Mouse (Mus musculus): ENCODE measurements around the gene M6pr.

M6pr gene

DNA sequence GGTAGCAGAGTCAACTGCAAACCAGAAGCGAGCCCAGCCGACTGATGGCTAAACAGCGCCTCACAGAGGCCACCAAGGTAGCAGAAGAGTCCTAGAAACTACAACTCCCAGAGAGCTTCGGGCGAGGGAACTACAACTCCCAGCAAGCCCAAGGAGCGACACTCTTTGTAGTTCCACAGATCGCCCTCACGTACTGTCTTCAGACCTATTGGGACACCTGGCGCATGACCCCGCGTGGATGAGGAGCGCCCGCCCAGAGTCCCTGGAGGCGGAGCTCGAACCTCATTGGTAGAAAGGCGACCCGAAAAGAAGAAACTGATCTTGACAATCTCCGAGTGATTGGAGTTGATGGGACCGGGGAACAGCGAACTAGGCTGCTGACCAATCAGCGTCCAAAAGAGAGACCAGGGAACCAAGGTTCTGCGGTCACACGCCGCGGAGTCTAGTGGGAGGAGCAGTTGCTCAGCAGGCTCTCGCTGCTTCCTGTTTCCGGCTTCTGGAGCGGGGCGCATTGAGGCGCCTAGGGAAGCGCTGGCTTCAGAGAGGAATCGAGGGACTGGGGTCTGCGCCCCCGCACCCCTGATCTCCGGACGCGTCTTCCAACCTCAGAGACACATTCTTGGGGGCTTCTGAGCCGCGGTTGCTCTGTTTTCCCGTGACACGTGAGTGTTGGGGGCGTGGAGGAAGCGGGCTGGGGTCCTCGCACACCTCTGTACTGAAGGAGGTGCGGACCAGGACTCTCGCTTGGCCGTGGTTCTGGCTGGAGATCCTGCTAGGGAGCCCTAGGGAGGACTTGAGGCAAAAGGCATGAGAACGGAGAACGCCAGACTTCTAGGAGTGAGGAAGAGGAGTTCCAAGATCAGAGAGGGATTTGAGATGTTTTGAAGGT is at the start of gene M6pr:
Gene M6pr (plus strand): TSS at position 216 of the 889 bp plus-strand sequence.
- DNase-seq (ENCODE audit: low read depth, low spot score) = peak; percentile 97

DNA sequence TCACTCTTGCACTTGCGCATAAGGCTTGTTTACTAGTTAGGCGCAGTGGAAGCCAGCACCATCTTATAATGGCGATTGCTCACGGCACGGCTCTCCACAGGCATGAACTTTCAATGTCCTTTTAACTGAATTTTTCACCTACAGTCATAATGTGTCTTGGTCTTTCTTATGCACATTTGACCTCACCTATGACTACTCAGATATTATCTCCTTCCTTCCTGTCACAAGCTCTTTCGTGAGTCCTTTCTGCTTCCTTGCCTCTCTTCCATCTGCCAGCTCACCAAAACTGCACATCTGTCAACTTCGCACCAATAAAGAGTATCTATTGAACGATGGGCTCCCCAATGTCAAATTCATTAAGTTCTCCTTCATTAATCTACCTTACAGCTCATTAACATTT is 46.0 kb upstream of the M6pr start:
- DNase-seq (ENCODE audit: low read depth, low spot score) = no peak

DNA sequence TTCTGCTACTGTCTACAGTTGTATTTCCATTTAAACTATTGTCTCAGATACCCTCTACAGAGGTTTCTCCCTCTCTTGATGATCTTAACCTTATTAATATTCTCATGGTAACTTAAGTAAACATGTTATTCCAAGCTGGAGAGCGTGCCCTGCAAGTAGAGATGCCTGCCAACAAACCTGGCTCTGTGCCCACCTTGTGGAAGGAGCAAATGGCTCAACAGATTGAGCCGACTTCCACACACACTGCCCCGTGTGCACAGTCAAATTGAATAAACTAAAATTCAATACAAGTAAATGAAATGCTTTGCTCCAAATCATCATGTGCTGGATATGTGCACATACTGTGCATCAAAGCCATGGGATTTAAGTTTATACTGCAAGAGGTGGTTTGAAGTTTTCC is 40.0 kb upstream of the M6pr start:
- no peak for DNase-seq (ENCODE audit: low read depth, low spot score)

DNA sequence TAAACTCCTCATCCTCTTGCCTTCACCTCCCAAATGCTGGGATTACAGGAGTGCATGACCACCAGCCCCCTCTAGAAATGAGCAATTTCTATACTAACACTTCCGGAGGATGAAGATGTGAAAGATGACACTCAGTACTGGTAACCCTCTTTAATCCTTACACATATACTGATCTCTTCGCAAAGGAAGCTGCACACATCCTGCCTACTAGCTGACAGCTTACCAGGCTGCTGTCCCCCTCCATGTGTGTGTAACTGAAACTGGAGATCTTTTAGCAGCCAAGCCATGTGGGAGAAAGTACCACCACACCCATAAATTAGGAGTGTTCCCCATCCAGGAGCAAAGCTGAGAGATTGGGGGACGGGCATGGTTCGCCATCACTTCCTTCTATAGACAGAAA is 39.4 kb upstream of the M6pr start:
- no peak for DNase-seq (ENCODE audit: low read depth, low spot score)

DNA sequence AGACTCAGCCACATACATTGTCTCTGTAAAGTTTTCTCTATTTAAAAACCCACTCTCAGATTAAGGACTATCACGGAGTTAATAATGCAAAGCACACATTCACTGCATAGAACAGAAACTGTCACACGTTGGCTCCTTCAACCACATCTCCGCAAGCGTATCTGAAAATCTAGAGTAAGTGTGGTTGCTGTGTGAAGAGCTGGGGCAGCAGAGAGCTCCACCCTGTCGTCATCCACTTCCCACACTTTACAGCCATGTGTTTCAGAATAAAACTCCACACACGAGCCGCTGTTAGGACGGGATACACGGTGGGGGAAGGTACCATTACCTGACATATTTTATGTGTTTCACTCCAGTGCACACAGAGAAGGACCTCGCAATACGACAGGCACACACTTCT is 38.4 kb upstream of the M6pr start:
- no peak for DNase-seq (ENCODE audit: low read depth, low spot score)

DNA sequence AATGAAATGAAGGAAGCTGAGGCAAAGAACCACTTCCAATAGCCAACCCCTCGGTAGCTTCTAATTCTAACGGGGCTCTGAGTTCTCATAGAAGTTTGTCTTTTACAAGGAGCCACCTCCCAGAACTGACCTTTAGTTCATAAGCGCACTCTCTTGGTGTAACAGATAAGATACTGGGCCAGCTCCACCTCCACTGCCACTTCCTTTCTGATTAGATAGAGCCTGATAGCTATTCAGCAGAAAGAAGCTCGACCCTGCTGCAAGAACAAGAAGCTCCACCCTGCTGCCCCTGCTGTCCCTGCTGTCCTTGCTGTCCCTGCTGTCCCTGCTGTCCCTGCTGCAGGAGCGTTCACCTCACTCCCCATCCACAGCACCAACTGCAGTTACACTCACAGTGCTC is 34.0 kb upstream of the M6pr start:
- DNase-seq (ENCODE audit: low read depth, low spot score) = no peak

DNA sequence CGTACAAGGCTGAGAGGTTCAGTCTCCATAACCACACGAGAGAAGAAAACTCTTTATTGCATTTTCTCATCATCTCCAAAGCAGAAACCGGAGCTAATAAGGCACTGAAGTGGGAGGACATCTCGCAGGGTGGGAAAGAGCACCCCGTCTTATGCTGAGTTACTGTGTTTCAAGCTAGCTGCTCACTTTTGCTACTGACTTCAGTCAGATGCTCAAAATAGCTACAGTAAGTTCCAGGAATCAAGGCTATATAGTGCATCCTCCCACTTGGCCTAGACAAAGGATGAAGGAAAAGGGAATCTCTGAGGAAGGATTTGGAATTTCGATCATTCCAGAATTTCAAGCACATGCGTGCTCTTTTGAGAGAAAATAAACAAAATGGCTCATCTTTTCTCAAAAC is 32.0 kb upstream of the M6pr start:
- no peak for DNase-seq (ENCODE audit: low read depth, low spot score)

DNA sequence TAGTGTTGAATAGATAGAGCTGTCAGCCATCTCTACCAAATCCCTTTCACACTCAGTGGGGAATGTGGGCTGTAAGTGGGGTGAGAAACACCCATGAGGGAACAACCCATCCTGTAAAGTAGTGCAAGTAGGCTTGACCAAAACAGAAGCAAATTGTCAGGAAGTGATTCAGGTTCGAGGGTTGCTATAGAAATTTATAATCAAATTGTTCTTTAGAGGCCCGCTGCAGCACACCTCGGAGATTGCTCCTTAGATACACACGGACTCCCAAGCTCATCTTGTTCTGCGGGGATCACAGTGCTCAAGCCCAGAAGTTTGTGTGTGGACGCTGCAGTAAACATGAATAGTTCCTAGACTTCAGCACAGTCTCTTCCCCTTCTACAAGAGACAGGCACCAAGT is 25.7 kb upstream of the M6pr start, which contains the start of gene Klrg1:
Gene Klrg1 (minus strand): TSS at position 101 of the 400 bp plus-strand sequence.
- no peak for DNase-seq (ENCODE audit: low read depth, low spot score)

DNA sequence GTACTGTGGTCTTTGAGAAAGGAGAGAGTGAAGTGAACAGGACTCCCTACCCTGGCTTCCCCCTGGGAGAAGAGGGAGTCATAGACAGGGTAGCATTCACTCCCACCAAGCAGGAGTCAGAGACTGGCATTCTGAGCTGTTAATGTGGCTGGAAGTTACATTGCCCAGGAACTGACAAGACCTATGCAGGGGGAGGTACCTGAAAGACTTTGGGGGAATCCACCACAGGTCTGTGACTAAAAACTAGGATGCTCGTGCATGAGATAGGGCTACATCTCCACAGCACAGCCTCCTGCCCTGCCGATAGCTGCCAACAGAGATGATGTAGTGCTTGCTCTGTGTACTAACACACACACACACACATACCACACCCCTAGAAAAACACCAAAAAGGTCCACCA is 25.1 kb upstream of the M6pr start:
- no peak for DNase-seq (ENCODE audit: low read depth, low spot score)

DNA sequence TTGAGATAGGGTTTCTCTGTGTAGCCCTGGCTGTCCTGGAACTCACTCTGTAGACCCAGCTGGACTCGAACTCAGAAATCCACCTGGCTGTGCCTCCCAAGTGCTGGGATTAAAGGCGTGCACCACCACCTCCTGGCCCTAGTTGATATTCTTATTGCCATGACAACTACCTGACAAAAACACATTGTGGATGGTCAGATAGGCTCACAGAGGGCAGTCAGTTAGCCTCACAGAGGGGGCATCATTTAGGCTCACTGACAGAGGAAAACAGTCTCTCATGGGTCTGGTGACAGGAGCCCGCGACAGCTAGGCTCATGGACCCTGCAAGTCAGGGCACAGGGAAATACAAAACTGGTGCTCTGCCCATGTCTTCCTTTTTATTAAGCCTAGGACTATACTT is 24.2 kb upstream of the M6pr start:
- DNase-seq (ENCODE audit: low read depth, low spot score) = no peak

DNA sequence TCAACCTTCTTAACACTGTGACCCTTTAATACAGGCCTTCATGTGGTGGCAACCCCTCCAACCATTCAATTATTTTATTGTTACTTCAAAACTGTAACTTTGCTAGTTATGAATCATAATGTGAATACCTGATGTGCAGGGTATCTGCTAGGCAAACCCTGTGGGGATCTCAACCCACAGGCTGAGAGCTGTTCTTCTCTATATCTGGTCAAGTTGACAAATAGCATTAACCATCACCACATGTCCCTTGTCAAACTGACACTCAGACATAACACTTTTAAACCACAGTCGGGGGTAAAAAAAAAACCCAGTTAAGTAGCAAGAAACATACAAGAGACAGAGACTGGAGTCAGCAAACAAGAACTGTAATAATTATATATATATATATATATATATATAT is 23.7 kb upstream of the M6pr start:
- DNase-seq (ENCODE audit: low read depth, low spot score) = no peak

DNA sequence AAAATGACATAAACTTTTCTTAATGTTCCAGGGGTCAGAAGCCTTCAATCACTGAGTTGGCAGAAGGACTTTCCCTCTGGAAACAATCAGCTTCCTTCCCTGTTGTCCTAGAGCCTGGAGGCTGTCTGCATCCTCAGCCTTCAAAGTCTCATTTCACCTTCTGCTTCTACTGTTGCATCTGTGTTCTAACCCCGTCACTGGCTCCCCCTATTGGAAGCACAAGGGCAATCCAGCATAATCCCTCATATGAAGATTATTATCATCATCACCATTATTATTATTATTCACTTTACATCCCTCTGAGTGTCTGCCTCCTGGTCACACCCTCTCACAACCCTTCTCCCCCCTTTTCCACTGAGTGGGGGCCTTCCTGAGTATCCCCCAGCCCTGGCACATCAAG is 20.3 kb upstream of the M6pr start:
- DNase-seq (ENCODE audit: low read depth, low spot score) = no peak

DNA sequence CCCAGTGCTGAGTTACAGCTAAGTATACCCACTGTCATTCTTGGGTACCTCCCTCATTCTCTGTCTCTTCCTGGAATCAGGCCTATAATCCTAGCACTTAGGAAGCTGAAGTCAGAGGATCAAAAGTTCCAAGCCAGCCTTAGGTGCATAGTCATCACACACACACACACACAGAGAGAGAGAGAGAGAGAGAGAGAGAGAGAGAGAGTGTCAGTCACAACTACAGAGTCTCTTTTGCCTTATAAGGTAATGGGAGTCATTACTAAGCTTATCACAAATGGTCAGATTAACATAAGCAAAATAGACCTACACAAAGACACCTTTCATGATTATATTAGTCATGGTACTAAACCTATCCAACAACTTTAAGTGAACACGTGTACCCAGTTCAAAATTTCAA is 19.2 kb upstream of the M6pr start:
- DNase-seq (ENCODE audit: low read depth, low spot score) = no peak

DNA sequence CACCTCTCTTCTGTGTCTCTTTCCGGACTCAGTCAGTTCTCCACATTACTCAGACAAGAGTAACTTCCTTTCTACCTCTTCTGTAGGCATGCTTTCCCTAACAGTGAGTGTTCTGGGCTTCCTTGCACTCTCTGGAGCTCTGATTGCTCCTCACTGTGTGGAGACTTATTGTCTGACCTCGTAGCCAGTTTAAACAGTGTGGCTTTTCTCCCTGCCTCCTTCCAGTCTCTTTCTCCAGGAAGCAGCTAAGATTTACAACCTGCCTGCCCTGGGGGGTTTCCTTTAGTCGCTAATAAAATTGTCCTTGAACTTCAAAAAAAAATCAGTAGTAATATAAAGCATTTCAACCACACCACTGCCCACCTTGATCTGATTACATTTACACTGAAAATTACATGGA is 18.3 kb upstream of the M6pr start:
- DNase-seq (ENCODE audit: low read depth, low spot score) = peak; percentile 42

DNA sequence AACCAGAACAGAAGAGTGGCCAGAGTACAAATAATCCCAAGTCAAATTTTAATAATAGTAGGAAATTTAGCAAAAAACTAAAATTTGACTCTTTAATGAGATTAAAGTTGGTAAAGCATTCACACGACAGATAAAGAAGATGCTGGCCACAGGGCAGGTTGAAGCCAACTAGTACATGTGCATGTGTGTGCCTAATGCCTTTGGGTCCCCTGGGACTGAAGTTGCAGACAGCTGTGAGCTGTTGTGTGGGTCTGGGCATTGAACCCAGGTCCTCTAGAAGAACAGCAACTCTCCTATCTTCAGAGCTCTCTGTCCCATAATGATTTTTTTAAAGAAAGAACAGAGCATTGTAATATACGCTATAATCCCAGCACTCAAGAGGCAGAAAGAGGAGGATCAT is 17.3 kb upstream of the M6pr start:
- DNase-seq (ENCODE audit: low read depth, low spot score) = no peak

DNA sequence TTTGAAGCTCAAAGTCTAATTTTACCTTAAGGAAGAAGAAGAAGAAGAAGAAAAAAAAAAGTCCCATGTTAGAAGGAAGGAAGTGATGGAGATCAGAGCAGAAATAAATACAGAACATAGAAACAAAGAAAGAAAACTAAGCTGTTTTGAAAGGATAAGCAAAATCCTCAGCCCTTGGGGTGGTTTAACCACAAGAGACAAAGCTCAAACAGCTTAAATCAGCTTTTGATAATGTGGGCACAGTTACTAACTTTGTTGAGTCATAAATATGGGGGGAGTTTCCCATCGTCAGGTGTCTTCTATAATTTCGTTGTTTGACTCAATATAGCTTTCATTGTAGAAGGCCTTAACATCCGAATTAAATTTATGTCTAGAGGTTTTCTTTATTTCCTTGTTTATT is 16.8 kb upstream of the M6pr start:
- DNase-seq (ENCODE audit: low read depth, low spot score) = no peak

DNA sequence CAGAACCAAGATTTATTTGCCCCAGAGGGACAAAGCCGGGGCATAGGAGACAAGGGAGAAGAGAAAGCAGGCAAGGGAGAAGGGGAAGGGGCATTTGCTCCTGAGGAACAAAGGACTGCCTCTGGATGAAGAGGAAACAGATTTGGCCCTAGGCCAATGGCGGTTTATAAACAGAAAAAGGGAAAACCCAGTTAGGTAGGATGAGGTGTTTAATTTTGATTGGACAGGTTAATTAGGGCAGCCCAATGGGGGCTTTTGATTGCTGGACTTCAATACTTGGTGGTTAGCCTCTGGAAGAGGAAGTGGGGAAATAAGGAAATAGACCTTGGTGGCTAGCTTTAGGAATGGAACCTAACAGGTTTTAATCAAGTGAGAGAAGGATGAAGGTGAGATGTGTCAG is 16.3 kb upstream of the M6pr start:
- no peak for DNase-seq (ENCODE audit: low read depth, low spot score)

DNA sequence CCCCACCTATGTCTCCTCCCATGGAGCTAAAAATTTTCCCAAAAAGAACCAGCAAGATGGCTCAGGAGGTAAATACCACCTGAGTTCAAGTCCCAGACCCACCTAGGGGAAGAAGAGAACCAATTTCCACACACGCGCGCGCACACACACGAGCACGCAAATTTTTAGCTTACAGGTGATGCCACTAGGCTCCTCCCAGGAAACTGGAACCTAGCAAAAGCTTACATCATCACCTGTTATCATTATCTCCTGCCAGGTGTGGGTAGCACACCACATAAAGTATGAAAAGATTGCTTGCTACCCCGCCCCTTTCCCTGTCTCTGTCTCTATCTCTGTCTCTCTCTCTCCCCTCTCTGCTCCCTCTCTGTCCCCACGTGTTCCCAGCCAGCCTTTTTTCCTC is 15.4 kb upstream of the M6pr start:
- DNase-seq (ENCODE audit: low read depth, low spot score) = no peak

DNA sequence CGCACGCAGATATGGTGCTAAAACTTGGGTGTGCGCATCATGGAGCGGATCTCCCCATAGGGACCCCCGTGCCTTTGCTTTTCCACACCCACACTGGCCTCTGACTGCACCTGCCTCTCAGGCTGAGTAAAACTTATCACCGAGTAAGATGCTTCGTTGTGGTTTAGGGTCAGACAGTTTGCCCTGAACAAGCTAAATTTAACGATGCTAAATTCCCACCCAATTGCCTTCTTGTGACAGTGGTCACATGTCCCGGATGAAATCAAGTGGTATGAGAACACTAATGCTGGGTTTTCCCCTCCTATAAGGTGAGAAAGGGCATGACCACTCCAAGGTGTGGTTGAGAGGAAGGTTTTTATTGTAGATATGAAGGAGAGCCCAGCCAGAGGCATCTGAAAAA is 14.7 kb upstream of the M6pr start:
- DNase-seq (ENCODE audit: low read depth, low spot score) = no peak

DNA sequence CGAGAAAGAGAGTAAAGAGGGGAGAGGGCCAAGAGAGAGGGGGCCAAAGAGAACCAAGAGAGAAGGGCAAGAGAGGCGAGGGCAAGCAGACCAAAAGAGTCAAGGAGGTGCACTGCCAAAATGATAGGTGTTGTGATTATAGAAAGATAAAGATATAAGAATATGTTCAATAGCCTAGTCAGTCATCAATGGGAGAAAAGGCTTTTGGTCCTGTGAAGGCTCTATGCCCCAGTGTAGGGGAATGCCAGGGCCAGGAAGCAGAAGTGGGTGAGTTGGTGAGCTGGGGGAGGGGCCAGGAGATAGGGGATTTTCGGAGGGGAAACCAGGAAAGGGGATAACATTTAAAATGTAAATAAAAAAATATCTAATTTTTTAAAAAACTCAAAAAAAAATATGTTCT is 14.2 kb upstream of the M6pr start:
- DNase-seq (ENCODE audit: low read depth, low spot score) = no peak

DNA sequence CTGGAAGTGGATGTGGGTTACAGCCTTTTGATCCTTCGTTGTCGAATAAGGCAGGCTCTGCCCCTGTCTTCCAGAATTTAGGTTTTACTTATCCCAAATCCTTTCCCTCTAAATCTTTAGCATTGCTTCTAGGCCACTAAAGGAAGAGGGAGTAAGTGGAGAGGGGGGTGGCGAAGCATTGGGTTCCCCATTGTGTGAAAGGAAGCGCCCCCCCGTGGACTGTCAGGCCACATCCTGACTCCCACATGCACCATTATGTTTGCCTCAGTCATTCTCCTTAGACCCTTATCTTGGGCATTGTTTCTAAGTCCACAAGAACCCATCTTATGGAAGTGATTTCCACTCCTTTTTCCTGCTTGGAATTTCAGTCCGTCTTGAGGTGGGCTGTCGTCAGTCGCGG is 13.3 kb upstream of the M6pr start:
- DNase-seq (ENCODE audit: low read depth, low spot score) = no peak

DNA sequence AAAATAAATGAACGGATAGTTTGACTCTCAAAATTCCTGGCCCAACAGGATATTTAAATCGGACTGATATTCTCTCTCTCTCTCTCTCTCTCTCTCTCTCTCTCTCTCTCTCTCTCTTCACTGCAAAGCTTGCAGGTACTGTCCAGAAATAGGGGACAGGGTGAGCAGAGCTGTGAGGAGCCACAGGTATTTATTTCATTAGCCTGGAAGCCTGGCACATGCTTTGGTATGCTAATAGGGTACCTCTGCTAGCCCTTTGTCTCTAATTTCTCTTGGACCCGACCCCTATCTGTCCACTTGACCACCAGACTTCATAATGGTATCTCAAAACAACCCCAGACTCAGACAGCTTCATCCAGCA is 11.6 kb upstream of the M6pr start:
- no peak for DNase-seq (ENCODE audit: low read depth, low spot score)

DNA sequence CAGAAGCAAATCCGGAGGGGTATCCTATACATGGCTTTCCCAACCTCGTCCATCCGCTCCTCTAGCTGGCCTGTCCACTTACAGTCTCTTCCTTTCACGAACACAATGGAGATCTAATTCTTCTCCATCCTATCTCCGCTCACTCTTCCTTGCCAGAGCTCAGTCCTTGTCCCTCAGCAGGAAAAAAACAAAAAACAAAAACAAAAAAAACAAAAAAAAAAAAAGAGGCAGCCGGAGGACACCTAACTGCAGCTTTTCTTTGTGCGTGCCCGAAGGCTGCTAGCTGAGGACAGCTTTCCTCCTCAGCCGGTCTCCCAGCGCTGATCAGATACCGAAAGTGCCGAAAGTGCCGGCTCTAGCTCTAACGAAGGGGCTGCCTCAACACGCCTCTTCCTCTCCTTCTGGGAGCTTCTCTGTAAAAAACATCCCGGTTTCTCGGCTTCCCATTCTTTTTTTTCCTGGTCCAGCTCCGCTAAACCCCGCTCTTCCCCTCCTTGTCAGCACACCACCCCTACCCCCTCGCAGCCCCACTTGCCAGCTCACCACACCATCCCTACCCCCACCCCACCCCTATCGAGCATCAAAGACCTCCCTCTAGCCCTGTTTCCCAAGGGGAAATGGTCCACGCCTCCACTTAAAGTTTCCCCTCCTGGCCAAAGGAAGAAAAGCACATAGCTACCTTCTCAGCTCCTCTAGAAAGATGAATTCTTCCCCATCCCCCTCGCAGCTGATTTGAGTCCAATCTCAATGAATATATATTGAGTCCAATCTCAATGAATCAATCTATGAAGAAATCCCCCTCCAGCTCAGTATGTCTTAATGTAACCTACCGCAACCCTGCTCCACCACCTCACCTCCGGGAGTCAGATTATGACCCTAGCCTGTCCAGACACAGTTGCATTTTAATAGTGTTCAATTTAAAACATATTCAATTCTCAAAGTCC is 11.0 kb upstream of the M6pr start:
- peak; percentile 74 for DNase-seq (ENCODE audit: low read depth, low spot score)
